Mouse (Mus musculus): ENCODE measurements around the gene Rhof. TPM values are rescaled to one million over a fixed set of nuclear protein-coding genes. Genes with fewer than 3 reads are reported as not detected.

Gene Rhof
- total and polyA plus RNA-seq, 3 experiments, result 0.59 to 1.7 TPM; not detected in 1

- Histone ChIP-seq H3K36me3 (replicated peaks) (peaks cover 97% of the 10 kb centered on the region), H3K9me3 (replicated peaks) (no peaks in the 10 kb centered on the region), H3K4me3 (ENCODE audit: low read depth, low read length) (no peak overlapping the region), H3K27me3 (ENCODE audit: insufficient read depth, low read length) (no peaks in the 10 kb centered on the region; the same call in 1 of the 2 replicates), H3K4me1 (ENCODE audit: insufficient read depth, low read depth, low read length) (peaks cover 31% of the 10 kb centered on the region)
- no peak for DNase-seq (ENCODE audit: low spot score)
- TF ChIP-seq CTCF (IDR thresholded peaks at IDR 0.05; ENCODE audit: low read depth, low read length) (no peak), GATA1 (IDR thresholded peaks at IDR 0.05; ENCODE audit: borderline replicate concordance, low read length) (no peak), TAL1 (conservative IDR thresholded peaks at IDR 0.05; ENCODE audit: low read depth, low read length) (no peak), POLR2AphosphoS5 (IDR thresholded peaks at IDR 0.05; ENCODE audit: insufficient replicate concordance, low read depth, low read length) (no peak)
- ATAC-seq (ENCODE audit: extremely low read depth, insufficient number of reproducible peaks, low FRiP score, poor library complexity, severe bottlenecking), result no peak
Measured at GRCm38 (mm10) chr5:123159446-123159845, 27.0 kb upstream of the Rhof start.

GRCm38 (mm10) chr5:123157972-123158371 lies 25.5 kb upstream of the Rhof start:
- ATAC-seq (ENCODE audit: extremely low read depth, insufficient number of reproducible peaks, low FRiP score, poor library complexity, severe bottlenecking) (no peak), DNase-seq (ENCODE audit: low spot score) (no peak)
- peaks cover 97% of the 10 kb centered on the region for H3K36me3 ChIP-seq (replicated peaks)
- TF ChIP-seq GATA1 (IDR thresholded peaks at IDR 0.05; ENCODE audit: borderline replicate concordance, low read length) (no peak), GATA2 (IDR thresholded peaks at IDR 0.05; ENCODE audit: borderline replicate concordance, low read depth, low read length) (no peak), CTCF (IDR thresholded peaks at IDR 0.05; ENCODE audit: low read depth, low read length) (no peak), TAL1 (conservative IDR thresholded peaks at IDR 0.05; ENCODE audit: low read depth, low read length) (no peak), POLR2AphosphoS5 (IDR thresholded peaks at IDR 0.05; ENCODE audit: insufficient replicate concordance, low read depth, low read length) (no peak)
- H3K4me1 ChIP-seq (ENCODE audit: insufficient read depth, low read depth, low read length), result peaks cover 34% of the 10 kb centered on the region
- H3K27me3 ChIP-seq (ENCODE audit: insufficient read depth, low read length), result no peaks in the 10 kb centered on the region; the same call in 1 of the 2 replicates
- H3K4me3 ChIP-seq (ENCODE audit: low read depth, low read length), result no peak overlapping the region
- no peaks in the 10 kb centered on the region for H3K9me3 ChIP-seq (replicated peaks)

GRCm38 (mm10) chr5:123156763-123157162 lies 24.3 kb upstream of the Rhof start:
- Histone ChIP-seq H3K9me3 (replicated peaks) (no peaks in the 10 kb centered on the region), H3K36me3 (replicated peaks) (peaks cover 98% of the 10 kb centered on the region), H3K27me3 (ENCODE audit: insufficient read depth, low read length) (no peaks in the 10 kb centered on the region; the same call in 1 of the 2 replicates), H3K4me1 (ENCODE audit: insufficient read depth, low read depth, low read length) (peaks cover 44% of the 10 kb centered on the region), H3K4me3 (ENCODE audit: low read depth, low read length) (no peak overlapping the region)
- ATAC-seq (ENCODE audit: extremely low read depth, insufficient number of reproducible peaks, low FRiP score, poor library complexity, severe bottlenecking) (no peak), DNase-seq (ENCODE audit: low spot score) (no peak)
- peak; percentile 57 for TF ChIP-seq CTCF (IDR thresholded peaks at IDR 0.05; ENCODE audit: low read depth, low read length)
- no peak for TF ChIP-seq GATA2 (IDR thresholded peaks at IDR 0.05; ENCODE audit: borderline replicate concordance, low read depth, low read length)

- no peak for ATAC-seq (ENCODE audit: extremely low read depth, insufficient number of reproducible peaks, low FRiP score, poor library complexity, severe bottlenecking)
- Histone ChIP-seq H3K9me3 (replicated peaks) (no peaks in the 10 kb centered on the region), H3K4me3 (ENCODE audit: low read depth, low read length) (no peak overlapping the region), H3K36me3 (replicated peaks) (peaks cover 98% of the 10 kb centered on the region), H3K27me3 (ENCODE audit: insufficient read depth, low read length) (no peaks in the 10 kb centered on the region), H3K4me1 (ENCODE audit: insufficient read depth, low read depth, low read length) (peaks cover 49% of the 10 kb centered on the region)
- TF ChIP-seq POLR2AphosphoS5 (IDR thresholded peaks at IDR 0.05; ENCODE audit: insufficient replicate concordance, low read depth, low read length), result no peak
- TF ChIP-seq GATA1 (IDR thresholded peaks at IDR 0.05; ENCODE audit: borderline replicate concordance, low read length), result no peak
- TF ChIP-seq CTCF (IDR thresholded peaks at IDR 0.05; ENCODE audit: low read depth, low read length), result peak; percentile 82
- no peak for TF ChIP-seq GATA2 (IDR thresholded peaks at IDR 0.05; ENCODE audit: borderline replicate concordance, low read depth, low read length)
- no peak for TF ChIP-seq TAL1 (conservative IDR thresholded peaks at IDR 0.05; ENCODE audit: low read depth, low read length)
- DNase-seq (ENCODE audit: low spot score), result peak; percentile 57
Measured at GRCm38 (mm10) chr5:123155425-123155824, 22.9 kb upstream of the Rhof start.

- H3K27me3 ChIP-seq (ENCODE audit: insufficient read depth, low read length), result no peaks in the 10 kb centered on the region
- TF ChIP-seq TAL1 (conservative IDR thresholded peaks at IDR 0.05; ENCODE audit: low read depth, low read length) (no peak), GATA2 (IDR thresholded peaks at IDR 0.05; ENCODE audit: borderline replicate concordance, low read depth, low read length) (no peak), CTCF (IDR thresholded peaks at IDR 0.05; ENCODE audit: low read depth, low read length) (no peak), POLR2AphosphoS5 (IDR thresholded peaks at IDR 0.05; ENCODE audit: insufficient replicate concordance, low read depth, low read length) (no peak), GATA1 (IDR thresholded peaks at IDR 0.05; ENCODE audit: borderline replicate concordance, low read length) (no peak)
- H3K36me3 ChIP-seq (replicated peaks), result peaks cover 97% of the 10 kb centered on the region
- no peak for DNase-seq (ENCODE audit: low spot score)
- no peak overlapping the region for H3K4me3 ChIP-seq (ENCODE audit: low read depth, low read length)
- peaks cover 66% of the 10 kb centered on the region for H3K4me1 ChIP-seq (ENCODE audit: insufficient read depth, low read depth, low read length)
- H3K9me3 ChIP-seq (replicated peaks), result no peaks in the 10 kb centered on the region
- no peak for ATAC-seq (ENCODE audit: extremely low read depth, insufficient number of reproducible peaks, low FRiP score, poor library complexity, severe bottlenecking)
Measured at GRCm38 (mm10) chr5:123152901-123153300, 20.4 kb upstream of the Rhof start.

- Histone ChIP-seq H3K36me3 (replicated peaks) (peaks cover 97% of the 10 kb centered on the region), H3K4me1 (ENCODE audit: insufficient read depth, low read depth, low read length) (peaks cover 70% of the 10 kb centered on the region), H3K9me3 (replicated peaks) (no peaks in the 10 kb centered on the region), H3K4me3 (ENCODE audit: low read depth, low read length) (peak overlapping the region; percentile 4; the same call in 1 of the 2 replicates), H3K27me3 (ENCODE audit: insufficient read depth, low read length) (no peaks in the 10 kb centered on the region)
- DNase-seq (ENCODE audit: low spot score) (no peak), ATAC-seq (ENCODE audit: extremely low read depth, insufficient number of reproducible peaks, low FRiP score, poor library complexity, severe bottlenecking) (no peak)
- TF ChIP-seq GATA2 (IDR thresholded peaks at IDR 0.05; ENCODE audit: borderline replicate concordance, low read depth, low read length) (no peak), CTCF (IDR thresholded peaks at IDR 0.05; ENCODE audit: low read depth, low read length) (no peak), POLR2AphosphoS5 (IDR thresholded peaks at IDR 0.05; ENCODE audit: insufficient replicate concordance, low read depth, low read length) (no peak), TAL1 (conservative IDR thresholded peaks at IDR 0.05; ENCODE audit: low read depth, low read length) (no peak), GATA1 (IDR thresholded peaks at IDR 0.05; ENCODE audit: borderline replicate concordance, low read length) (no peak)
Measured at GRCm38 (mm10) chr5:123151707-123152362, 19.3 kb upstream of the Rhof start.

All from G1E (cell line).